Mouse (Mus musculus) erythroblast, embryonic 14.5 days (primary cell): ENCODE measurements around the gene Cfap126.

Experiments
- GATA1 ChIP-seq: IDR thresholded peaks from 2 replicates; pipeline ENCODE4 v1.6.1; 2012; ENCODE audit warnings: low read length, inconsistent platforms, mixed read lengths
- TAL1 ChIP-seq: IDR thresholded peaks from 3 replicates; pipeline ENCODE4 v1.6.1; 2012; ENCODE audit warnings: low read length, inconsistent platforms, mixed read lengths

DNA sequence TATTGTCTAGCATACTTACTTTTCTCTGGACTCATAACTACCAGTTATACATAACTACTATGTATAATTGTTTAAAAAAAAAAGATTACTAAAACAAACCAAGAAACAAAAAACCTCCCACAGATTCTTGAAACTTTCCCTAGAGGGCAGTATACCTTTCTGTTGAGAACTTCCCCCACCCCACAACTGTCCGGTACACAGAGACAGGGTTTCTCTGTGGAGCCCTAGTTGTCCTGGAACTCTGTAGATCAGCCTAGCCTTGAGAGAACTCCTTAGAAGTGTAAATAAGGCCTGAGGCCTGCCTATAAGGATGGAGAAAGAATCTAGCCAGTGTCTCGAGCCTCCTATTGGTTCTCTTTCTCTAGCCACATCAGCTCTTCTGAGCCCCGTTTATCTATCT lies 50.5 kb downstream of the Cfap126 start:
- no peak for TF ChIP-seq GATA1
- TF ChIP-seq TAL1 = no peak
